Mouse (Mus musculus) heart, postnatal 14 days (tissue): ENCODE results near the gene March9. TPM values are rescaled to one million over a fixed set of nuclear protein-coding genes. Genes with fewer than 3 reads are reported as not detected.
"Not testable (repeated sequence)": the region's sequence is repeated elsewhere in the genome, so short reads cannot be mapped to it uniquely, and the experiment has no call there.

Experiments
- DNase-seq, 2 experiments: peaks; one replicate each; pipeline ENCODE4 v3.0.0; 2021 to 2022
- intact Hi-C: fragments of 180-260 bp; cut with DNase I; formaldehyde crosslinking; loops from one replicate; pipeline ENCODE4 v1.15.1; 2025
- total RNA-seq, 2 experiments: library from RNA; stranded (reverse); gene quantifications; 2 replicates each; pipeline ENCODE4 v1.2.3; 2021

The March9 gene
- total RNA-seq, 2 experiments from 2014 or later, result 1.6 TPM

GRCm38 (mm10) chr10:127080901-127081780 is 21.2 kb upstream of the March9 start:
- peak; percentile 58 to 68 for DNase-seq
- intact Hi-C loops, result no loop called here

DNA sequence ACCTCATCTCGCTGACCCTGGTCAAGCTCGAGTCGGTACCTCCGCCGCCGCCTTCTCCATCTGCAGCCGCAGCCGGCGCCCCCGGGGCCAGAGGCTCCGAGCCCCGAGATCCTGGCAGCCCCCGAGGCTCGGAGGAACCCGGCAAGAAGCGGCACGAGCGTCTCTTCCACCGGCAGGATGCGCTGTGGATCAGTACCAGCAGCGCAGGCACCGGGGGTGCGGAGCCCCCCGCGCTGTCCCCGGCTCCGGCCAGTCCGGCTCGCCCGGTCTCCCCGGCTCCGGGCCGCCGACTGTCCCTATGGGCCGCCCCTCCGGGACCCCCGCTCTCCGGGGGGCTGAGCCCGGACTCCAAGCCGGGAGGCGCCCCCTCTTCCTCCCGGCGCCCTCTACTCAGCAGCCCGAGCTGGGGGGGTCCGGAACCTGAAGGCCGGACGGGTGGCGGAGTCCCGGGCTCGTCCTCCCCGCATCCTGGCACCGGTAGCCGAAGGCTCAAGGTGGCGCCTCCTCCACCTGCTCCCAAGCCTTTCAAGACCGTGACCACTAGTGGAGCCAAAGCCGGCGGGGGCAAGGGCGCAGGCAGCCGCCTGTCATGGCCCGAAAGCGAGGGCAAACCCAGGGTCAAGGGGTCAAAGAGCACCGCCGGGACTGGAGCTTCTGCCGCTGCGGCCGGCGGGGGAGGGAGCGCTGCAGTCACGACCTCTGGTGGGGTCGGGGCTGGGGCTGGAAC is 19.8 kb upstream of the March9 start:
- DNase-seq, result peak; percentile 35 to 51
- intact Hi-C loops, result no loop called here

DNA sequence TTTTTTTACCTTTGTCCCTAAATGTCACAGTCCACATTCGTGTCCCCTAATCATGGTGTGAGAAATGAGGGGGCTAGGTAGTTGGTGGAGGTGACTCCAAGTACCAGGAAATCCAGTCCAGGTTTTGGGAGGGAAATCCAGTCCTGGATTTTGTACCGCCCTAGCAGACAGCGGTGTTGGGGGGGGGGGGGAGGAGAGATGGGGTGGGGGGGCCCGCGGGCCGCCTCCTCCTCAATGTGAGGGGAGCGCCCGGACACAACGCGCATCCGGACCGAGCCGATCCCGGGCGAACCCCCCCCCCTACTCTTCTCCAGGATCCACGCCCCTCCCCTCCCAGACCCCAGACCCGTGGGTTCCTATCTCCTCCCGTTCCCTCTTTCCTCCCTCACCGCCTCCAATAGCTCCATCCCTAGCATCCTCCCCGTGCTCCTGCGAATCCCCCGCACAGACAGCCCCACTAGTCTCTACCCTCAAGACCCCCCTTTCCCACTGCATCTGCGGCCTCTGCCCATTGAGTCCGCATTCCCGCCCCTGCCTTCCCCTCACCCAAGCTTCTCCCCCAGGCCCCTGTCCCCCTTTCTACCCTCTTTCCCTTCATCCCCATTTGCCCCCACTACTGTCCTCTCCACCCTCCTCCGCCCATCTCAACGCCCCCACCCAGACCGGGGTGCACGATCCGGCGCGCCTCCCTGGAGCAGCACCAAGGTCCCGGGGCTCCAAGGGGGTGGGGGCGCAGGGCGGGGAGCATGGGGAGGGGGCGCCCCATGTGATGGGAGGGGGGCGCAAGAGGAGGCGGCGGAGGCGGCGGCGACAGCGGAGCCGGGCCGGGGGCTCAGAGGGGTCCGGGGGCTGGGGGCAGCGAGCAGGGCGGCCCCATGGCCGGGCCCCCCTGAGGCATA is 18.9 kb upstream of the March9 start:
- intact Hi-C loops, result no loop called here
- peak; percentile 58 to 65 for DNase-seq

DNA sequence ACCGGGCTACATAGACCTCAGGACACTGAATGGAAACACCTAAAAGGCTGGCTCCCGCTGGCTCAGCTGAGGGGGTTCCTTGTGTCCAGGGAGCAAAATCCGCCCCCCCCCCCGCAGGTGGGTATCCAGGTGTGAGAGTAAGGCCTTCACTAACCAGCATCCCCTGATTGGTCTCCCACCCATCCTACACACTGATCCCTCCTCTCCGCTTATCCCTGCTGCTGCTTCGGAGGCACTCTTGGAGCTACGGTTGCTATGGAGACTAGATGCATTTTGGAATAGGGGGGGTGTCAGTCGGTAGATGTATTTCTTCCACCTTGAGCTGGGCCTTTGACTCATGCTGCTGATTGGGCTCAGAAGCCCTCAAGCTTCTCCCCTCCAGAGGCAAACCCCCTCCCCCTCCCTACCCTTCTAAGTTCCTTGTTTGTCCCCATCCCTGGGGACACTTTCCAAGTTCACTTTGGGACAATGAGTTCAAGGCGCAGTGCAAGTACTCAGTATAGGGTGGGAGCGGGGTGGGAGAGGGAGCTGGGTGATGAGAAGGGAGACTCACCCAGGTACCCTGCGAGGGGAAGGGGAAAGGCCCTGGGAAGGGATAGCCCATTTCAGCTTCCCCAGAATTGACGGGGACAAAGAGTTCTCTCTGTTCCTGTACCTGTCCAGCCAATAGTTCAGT is 18.2 kb upstream of the March9 start:
- intact Hi-C loops, result no loop called here
- DNase-seq, result no peak

- DNase-seq, result no peak
- intact Hi-C loops, result no loop called here
These were observed 17.5 kb upstream of the March9 start for GRCm38 (mm10) chr10:127077515-127077914.

DNA sequence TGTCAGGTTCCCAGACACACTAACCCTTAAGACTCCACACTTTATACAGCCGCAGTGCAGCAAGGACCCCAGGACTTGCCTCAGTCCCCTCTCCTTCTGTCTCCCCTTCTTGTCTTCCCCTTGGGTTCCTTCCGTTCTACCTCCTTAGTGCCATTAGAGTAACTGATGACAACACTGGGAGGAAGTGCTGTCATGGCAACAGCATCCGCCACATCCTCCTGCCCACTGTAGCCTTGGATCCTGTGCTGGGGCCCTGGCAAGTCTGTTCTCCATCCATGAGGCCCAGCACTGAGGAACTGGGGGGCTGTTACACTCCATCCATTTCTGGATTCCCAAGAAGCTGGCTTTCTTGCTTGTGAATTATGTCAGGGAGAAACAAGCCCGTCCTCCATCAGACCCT is 16.1 kb upstream of the March9 start:
- no peak for DNase-seq
- intact Hi-C loops, result no loop called here

- intact Hi-C loops, result no loop called here
- no peak for DNase-seq
These were observed 15.7 kb upstream of the March9 start for GRCm38 (mm10) chr10:127075651-127076050.

DNA sequence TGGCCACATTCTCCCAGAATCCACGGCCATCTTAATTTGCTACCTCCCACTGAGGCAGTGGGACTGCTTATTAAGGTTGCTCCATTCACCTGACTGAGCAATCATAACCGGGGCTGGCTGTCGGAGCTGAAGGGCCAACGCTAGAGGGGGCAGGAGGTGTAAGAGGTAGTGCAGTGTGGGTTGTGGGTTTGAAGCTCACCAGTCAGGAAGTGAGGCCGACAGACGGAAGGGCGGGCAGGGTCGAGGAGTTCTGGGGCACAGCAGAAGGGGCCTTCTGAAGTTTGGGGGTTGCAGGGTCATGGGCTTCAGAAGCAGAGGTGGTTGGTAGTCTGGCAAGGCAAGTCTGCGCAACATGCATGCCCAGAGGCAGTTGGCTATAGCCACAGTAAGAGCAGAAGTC is 15.1 kb upstream of the March9 start, which contains the start of gene Agap2:
Gene Agap2, plus strand, starts transcription at position 205 of the 400 bp plus-strand sequence.
- no peak for DNase-seq

GRCm38 (mm10) chr10:127073981-127074380 is 14.0 kb upstream of the March9 start:
- intact Hi-C loops, result no loop called here
- no peak for DNase-seq

More for the DNA sequence above, 15.1 kb upstream of the March9 start, which contains the start of gene Agap2:
- intact Hi-C loops, result no loop called here

DNA sequence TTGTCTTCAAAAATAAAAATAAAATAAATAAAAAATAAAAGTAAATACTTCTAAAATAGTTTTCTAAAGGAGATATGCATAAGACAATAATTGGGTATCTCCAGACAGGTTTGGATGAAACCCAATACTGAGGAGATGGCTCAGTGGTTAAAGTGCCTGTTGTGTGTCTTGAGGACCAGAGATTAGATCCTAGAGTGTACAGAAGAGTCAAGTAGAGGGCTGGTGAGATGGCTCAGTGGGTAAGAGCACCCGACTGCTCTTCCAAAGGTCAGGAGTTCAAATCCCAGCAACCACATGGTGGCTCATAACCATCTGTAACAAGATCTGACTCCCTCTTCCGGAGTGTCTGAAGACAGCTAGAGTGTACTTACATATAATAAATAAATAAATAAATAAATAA is 13.0 kb upstream of the March9 start:
- DNase-seq, intact Hi-C loops: not testable (repeated sequence)

DNA sequence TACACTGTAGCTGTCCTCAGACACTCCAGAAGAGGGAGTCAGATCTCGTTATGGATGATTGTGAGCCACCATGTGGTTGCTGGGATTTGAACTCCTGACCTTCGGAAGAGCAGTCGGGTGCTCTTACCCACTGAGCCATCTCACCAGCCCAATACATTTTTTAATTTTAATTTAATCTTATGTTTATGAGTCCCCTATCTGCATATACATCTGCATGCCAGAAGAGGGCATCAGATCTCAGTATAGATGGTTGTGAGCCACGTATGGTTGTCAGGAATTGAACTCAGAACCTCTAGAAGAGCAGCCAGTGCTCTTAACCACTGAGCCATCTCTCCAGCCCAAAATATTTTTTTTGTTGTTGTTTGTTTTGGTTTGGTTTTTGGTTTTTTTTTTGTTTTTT is 12.3 kb upstream of the March9 start:
- DNase-seq, intact Hi-C loops: not testable (repeated sequence)

- intact Hi-C loops, result no loop called here
- DNase-seq, result no peak
These were observed 11.2 kb upstream of the March9 start for GRCm38 (mm10) chr10:127071203-127071602.

DNA sequence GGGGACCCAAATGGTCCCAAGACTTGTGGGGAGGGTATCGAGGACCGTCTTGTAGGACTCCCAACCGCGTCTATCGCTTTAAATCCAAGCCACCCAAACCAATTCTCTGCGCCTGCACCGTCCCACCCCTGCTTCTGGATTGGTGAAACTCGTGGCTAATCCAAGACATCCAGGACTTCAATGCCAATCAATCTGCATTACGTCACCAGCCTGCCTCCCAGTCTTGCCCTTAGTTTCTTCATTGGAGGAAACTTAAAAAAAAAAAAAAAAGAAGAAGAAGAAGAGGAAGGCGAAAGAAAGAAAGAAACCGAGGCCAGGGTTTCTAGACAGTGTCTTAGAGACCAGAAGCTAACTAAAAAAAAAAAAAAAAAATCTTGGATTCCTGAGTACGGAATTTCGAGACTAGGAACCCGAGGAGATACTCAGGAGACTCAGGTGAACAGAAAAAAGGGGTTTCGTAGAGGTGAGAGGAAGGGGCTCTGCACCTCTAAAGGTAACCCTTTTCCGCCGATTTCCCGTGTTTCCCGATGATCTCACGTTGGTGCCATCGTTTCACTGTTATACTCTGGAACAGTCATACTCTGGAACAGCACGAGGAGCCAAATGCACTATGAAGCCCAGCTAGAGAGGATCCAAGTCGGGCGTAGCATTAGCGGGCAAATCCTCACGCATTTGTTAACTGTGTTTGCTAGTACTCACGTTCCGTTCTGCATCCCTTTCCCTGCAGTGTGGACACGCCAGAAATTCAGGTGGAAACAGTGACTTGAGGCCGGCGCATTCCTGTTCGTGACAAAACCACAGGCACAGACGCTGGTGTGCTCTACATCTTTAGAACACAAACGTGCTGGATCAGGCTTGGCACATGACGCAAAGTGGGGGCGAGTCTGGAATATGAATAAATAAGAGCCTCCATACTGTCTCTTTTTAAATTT is 10.5 kb upstream of the March9 start, which contains the start of gene Tspan31:
Gene Tspan31, minus strand, starts transcription at position 75 of the 932 bp plus-strand sequence.
- intact Hi-C loops, result no loop called here
- peak; percentile 82 to 87 for DNase-seq

GRCm38 (mm10) chr10:127069281-127070189 is 9.6 kb upstream of the March9 start:
- intact Hi-C loops, result no loop called here
- no peak for DNase-seq

DNA sequence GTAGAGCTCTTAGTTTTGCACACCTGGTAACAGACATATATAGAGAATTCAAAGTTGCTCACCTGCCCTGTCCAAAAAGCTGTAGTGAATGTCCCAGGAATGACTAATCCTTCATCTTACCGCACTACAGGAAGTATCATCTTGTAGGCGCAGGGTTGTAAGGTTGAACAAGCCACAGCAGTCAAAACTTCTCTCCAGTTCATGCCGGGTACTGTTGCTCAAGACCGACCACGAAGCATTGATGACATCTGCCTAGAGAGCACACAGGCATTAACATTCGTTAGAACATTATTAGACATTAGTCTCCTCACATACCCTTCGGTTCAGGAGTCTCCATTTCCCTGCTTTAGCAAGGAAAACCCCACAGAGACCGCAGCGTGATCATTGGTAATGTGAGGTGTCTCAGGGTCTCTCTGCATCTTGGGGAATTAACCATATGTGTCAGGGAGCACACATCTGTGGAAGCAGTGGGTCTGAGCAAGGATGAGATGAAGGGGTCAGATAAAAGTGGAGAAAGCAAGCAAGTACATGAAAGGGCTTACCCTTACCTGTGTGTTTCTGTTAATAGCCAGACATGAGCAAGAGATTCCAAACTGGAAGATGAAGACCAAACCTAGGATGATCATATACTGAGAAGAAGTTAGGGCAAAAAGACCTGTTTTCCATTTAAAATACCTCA is 8.5 kb upstream of the March9 start:
- intact Hi-C loops, result no loop called here
- no peak for DNase-seq

GRCm38 (mm10) chr10:127066519-127067018 is 6.6 kb upstream of the March9 start:
- intact Hi-C loops, result no loop called here
- no peak for DNase-seq

- intact Hi-C loops, result no loop called here
- DNase-seq, result no peak
These were observed 6.0 kb upstream of the March9 start for GRCm38 (mm10) chr10:127065981-127066380.
